Mouse (Mus musculus): ENCODE data around the gene Lrit3.

The Lrit3 gene

DNA sequence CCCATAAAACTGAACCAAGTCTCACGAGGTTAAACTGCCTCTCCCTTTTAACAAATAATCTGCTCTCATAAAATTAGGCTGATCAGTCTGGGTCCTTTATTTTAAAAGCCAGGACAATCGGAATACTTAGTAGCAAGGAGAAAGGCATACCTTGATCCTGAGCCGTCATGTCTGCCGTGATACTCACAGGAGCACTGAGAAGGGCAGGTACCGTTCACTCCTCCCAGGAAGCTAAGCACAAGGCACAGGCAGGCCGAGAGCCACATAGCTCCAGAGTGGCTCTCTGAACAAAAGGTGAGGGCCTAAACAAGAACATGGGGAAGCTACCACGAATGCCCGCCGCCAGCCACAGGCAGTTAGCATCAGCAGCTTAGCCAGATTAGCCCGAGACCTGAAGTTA, at the start of gene Lrit3:
Lrit3 (minus strand) TSS at position 266 of the 400 bp plus-strand sequence.
- no peak for DNase-seq (ENCODE audit: low read depth, low spot score)

- no peak for DNase-seq (ENCODE audit: low read depth, low spot score)
These were observed 43.0 kb upstream of the Lrit3 start for GRCm38 (mm10) chr3:129846846-129847245.

- DNase-seq (ENCODE audit: low read depth, low spot score), result no peak
These were observed 42.0 kb upstream of the Lrit3 start for GRCm38 (mm10) chr3:129845868-129846267.

- peak; percentile 84 for DNase-seq (ENCODE audit: low read depth, low spot score)
These were observed 34.2 kb upstream of the Lrit3 start for GRCm38 (mm10) chr3:129838017-129838416.

- DNase-seq (ENCODE audit: low read depth, low spot score), result no peak
These were observed 33.1 kb upstream of the Lrit3 start for GRCm38 (mm10) chr3:129836965-129837364.

DNA sequence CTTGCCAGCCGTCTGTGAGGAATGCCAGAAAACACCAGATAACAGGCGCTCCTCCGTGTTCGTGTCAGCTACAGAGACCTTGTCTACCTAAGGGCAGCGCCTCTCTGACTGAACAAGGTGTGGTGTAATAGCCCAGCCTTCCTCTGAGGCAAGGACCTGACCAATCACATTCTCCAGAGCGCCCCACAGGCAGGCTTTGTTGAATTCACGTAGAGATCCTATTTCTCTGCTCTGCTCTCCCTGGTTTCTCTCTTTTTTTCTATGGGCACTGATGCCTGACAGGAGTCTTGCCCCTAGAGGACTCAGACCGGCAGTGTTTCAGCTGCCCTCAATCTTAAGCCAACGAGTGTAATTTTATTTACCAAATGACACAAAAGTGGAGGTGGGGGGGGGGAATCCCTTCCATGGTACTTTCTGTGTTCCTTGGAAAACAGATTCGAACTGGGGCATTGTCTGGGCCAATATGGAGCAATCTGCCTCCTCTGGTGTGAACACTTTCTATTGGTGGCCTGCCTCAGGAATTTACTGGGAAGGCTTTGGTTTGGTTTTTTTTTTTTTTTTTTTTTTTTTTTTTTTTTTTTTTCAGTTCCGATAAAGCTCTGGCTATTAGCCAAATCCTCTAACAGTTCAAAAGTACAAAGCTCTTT, 32.3 kb upstream of the Lrit3 start:
- DNase-seq (ENCODE audit: low read depth, low spot score), result peak; percentile 61

GRCm38 (mm10) chr3:129835388-129835934, 31.6 kb upstream of the Lrit3 start, which contains the start of gene Cfi:
TSS of gene Cfi (plus strand) at chr3:129835884.
- DNase-seq (ENCODE audit: low read depth, low spot score), result no peak

DNA sequence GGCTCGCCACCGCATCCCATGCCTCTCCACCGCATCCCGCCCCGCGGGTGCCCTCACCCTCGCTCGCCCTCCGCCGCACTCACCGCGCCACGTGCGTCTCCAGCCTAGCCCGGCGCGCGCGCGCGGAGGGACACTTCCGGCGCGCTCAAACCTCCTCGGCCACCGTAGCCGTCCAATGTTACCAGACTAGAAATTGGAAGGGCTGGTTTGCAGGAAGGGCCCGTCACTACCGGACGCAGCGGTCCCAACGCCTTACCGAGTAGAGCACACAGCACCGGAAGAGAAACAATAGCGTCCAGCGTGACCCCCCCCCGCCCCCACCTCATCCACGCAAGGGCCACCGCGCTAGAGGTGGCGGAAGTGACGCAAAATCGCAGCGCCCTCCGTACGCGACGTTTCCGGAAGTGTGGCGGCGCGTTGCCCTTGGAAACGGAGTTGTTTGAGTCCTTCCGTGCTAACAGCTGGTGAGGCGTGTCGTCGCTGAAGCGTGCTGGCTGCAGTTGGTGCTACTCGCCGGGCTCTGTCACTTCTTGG, 27.3 kb upstream of the Lrit3 start, which contains the start of gene Gar1:
Gar1 (minus strand) TSS at position 362 of the 534 bp plus-strand sequence.
- peak; percentile 97 for DNase-seq (ENCODE audit: low read depth, low spot score)

- no peak for DNase-seq (ENCODE audit: low read depth, low spot score)
These were observed 26.8 kb upstream of the Lrit3 start for GRCm38 (mm10) chr3:129830626-129831025.

GRCm38 (mm10) chr3:129827691-129828090, 23.9 kb upstream of the Lrit3 start:
- DNase-seq (ENCODE audit: low read depth, low spot score), result no peak

- no peak for DNase-seq (ENCODE audit: low read depth, low spot score)
These were observed 22.9 kb upstream of the Lrit3 start for GRCm38 (mm10) chr3:129826691-129827090.

GRCm38 (mm10) chr3:129824891-129825290, 21.1 kb upstream of the Lrit3 start:
- DNase-seq (ENCODE audit: low read depth, low spot score), result no peak

- DNase-seq (ENCODE audit: low read depth, low spot score), result no peak
These were observed 20.3 kb upstream of the Lrit3 start for GRCm38 (mm10) chr3:129824146-129824545.

DNA sequence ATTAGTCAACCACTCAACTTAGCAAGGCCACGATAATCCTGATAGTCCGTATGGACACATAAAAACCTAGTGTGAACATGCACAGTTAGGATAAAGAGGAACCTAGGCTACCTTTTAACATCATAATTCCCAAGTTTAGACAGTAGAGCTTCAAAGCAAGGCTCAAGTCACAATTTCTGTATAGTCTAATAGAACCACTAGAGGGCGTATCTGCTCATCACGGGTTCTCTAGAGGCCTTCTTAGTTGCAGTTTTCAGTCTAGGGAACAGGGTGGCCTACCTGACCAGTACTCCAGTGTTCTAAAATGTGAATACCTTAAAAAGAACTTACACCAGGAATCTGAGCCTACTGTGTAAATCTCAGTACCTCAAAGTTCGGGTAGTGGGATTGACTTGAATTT, 19.5 kb upstream of the Lrit3 start:
- DNase-seq (ENCODE audit: low read depth, low spot score), result peak; percentile 69

GRCm38 (mm10) chr3:129822206-129822775, 18.5 kb upstream of the Lrit3 start, which contains the start of gene Rrh:
TSS of gene Rrh (minus strand) at chr3:129822587.
- DNase-seq (ENCODE audit: low read depth, low spot score), result no peak

- DNase-seq (ENCODE audit: low read depth, low spot score), result no peak
These were observed 17.9 kb upstream of the Lrit3 start for GRCm38 (mm10) chr3:129821736-129822135.

DNA sequence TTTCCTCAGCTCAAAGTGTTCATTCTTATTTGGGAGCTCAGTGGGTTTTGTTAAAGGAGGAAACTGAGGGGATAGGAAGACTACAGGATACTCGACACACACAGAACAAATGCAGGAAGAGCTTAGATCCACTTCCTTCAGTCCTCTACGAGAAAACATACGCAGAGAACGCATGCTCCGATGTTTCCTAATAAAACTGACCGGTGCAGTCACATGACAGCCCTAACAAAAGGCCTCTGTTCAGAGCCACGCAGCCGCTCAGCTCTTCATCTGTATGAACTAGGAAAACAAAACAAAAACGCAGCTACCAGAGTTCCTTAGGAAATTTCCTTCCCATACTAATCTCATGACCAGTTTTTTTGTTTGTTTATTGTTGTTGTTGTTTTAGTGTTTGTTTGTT, 17.0 kb upstream of the Lrit3 start:
- DNase-seq (ENCODE audit: low read depth, low spot score), result no peak

GRCm38 (mm10) chr3:129799011-129799410, 4.8 kb downstream of the Lrit3 start:
- DNase-seq (ENCODE audit: low read depth, low spot score), result no peak

GRCm38 (mm10) chr3:129798551-129798950, 5.3 kb downstream of the Lrit3 start:
- no peak for DNase-seq (ENCODE audit: low read depth, low spot score)

GRCm38 (mm10) chr3:129797341-129797740, 6.5 kb downstream of the Lrit3 start:
- no peak for DNase-seq (ENCODE audit: low read depth, low spot score)

- no peak for DNase-seq (ENCODE audit: low read depth, low spot score)
These were observed 10.0 kb downstream of the Lrit3 start for GRCm38 (mm10) chr3:129793801-129794200.

DNA sequence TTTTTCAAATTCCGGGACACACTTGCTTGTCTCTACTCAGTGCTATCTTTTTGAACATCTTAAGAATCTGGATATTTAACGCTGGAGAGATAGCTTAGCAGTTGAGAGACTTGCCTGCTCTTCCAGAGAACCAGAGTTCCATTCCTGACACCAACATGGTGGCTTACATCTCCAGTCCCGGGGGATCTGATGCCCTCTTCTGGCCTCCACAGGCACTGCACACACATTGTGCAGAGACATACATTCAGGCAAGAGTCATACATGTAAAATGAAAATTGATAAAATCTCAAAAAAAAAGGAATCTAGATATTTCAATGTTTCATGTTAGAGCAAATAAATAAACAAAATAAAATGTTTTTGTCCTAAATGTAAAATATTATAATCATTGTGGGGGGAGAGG, 21.1 kb downstream of the Lrit3 start:
- no peak for DNase-seq (ENCODE audit: low read depth, low spot score)

DNA sequence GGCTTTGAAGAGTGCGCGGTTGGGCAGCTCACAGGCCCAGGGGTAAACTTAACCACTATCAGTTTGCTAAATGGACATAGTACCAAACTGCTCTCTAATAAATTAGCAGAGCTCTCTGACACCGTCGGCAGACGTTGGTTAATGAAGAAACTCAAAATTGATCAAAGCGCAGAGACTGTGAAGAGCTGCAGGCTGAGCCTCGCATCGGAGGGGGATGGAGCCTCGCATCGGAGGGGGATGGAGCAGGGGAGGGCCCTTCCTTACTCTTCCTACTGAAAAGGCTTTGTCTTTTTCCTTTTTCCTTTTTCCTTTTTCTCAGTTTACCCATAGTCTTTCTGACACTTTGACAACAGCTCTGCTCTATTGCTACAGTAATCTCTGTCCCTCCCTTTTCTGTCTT, 22.4 kb downstream of the Lrit3 start:
- no peak for DNase-seq (ENCODE audit: low read depth, low spot score)

All from ES-CJ7 (cell line).